ENCODE assay signal across 27 mouse cellular contexts in genomic region chr6:53897126-53897525, GRCm38 (mm10).
DNase-seq lines count a peak whose midpoint lies in the region; ATAC-seq lines count a peak whose summit lies in the region.
"Had no signal": no experiment of that assay in that cellular context is flagged by ENCODE, and none has a peak within 500 bp of the region (broad histone marks: within the 10 kb centered on the region; RNA-seq: fewer than 3 reads in every experiment).

No protein-coding gene starts in this region.

- H3K27ac ChIP-seq in kidney, embryonic 16.5 days (ENCODE audit: low read length) = 0 out of 2 replicates have a peak overlapping the region, but pooled peaks have one; percentile 75
- no peak overlapping the region for H3K27ac ChIP-seq in hindbrain, embryonic 10.5 days
- H3K27ac ChIP-seq: hindbrain, embryonic 12.5 days; liver, embryonic 13.5 days; midbrain, embryonic 12.5 days; neural tube, embryonic 12.5 days had no signal

- intact Hi-C loops in left cerebral cortex, postnatal 14 days (cut with DNase I) = no loop called here

- DNase-seq in frontal cortex, postnatal 10 days (ENCODE audit: low spot score in 2 of 2) = no peak
- no peak for DNase-seq in kidney, adult 9 months
- peak; percentile 25 to 53 for DNase-seq in left cerebral cortex, postnatal 14 days (ENCODE audit: low spot score in 2 of 2)
- no peak for DNase-seq in left cerebral cortex, adult 8-10 months (ENCODE audit: low spot score in 2 of 2)
- peak; percentile 83 for DNase-seq in telencephalon, adult 2 months (ENCODE audit: low read depth, low spot score)
- DNase-seq in hindbrain, embryonic 10.5 days (ENCODE audit: low spot score) = no peak
- DNase-seq: adrenal gland, adult 2 months; adrenal gland, postnatal 36 days; cerebellum, adult 2 months; cerebellum, postnatal 25 days; kidney, postnatal 14 days; liver, embryonic 13.5 days; lung, adult 18-20 months; lung, postnatal 4 days had no signal

- no peak overlapping the region for H3K9ac ChIP-seq in kidney, embryonic 16.5 days (replicated peaks; ENCODE audit: low read length)
- H3K9ac ChIP-seq: hindbrain, embryonic 12.5 days; limb, embryonic 15.5 days; liver, embryonic 13.5 days; midbrain, embryonic 12.5 days; neural tube, embryonic 12.5 days had no signal

- H3K4me2 ChIP-seq in kidney, embryonic 16.5 days (replicated peaks; ENCODE audit: low read depth, low read length) = no peak overlapping the region
- H3K4me2 ChIP-seq: hindbrain, embryonic 12.5 days; limb, embryonic 15.5 days; liver, embryonic 13.5 days; midbrain, embryonic 12.5 days; neural tube, embryonic 12.5 days had no signal

- ATAC-seq in frontal cortex, adult (ENCODE audit: low TSS enrichment) = peak; percentile 99
- no peak for ATAC-seq in kidney, embryonic 16.5 days (ENCODE audit: low FRiP score, low TSS enrichment)
- ATAC-seq: activated CD4-positive, CD25-positive, alpha-beta regulatory T cell, adult 4 months; forebrain, embryonic 16.5 days; intestine, postnatal 0 days; lung, postnatal 0 days had no signal

- H3K36me3 ChIP-seq in kidney, embryonic 16.5 days (ENCODE audit: insufficient read depth, low read length) = no peaks in the 10 kb centered on the region
- H3K36me3 ChIP-seq in hindbrain, embryonic 10.5 days = no peaks in the 10 kb centered on the region
- H3K36me3 ChIP-seq: hindbrain, embryonic 12.5 days; limb, embryonic 15.5 days; liver, embryonic 13.5 days; midbrain, embryonic 12.5 days; neural tube, embryonic 12.5 days had no signal

- no peak overlapping the region for H3K4me3 ChIP-seq in kidney, embryonic 16.5 days (ENCODE audit: low read length)
- no peak overlapping the region for H3K4me3 ChIP-seq in hindbrain, embryonic 10.5 days
- H3K4me3 ChIP-seq: hindbrain, embryonic 12.5 days; limb, embryonic 15.5 days; liver, embryonic 13.5 days; megakaryocyte, embryonic 14.5 days; midbrain, embryonic 12.5 days; myocyte; neural tube, embryonic 12.5 days had no signal

- peaks cover 11% of the 10 kb centered on the region for H3K4me1 ChIP-seq in kidney, embryonic 16.5 days (ENCODE audit: insufficient read depth, low read length)
- H3K4me1 ChIP-seq in hindbrain, embryonic 10.5 days (replicated peaks) = peaks cover 7% of the 10 kb centered on the region; the same call in 1 of the 2 replicates
- H3K4me1 ChIP-seq: hindbrain, embryonic 12.5 days; neural tube, embryonic 12.5 days had no signal

- 79% methylated on average over 6 of the region's 6 CpGs for WGBS in kidney, embryonic 16.5 days
- 92% methylated on average over 6 of the region's 6 CpGs for WGBS in hindbrain, embryonic 10.5 days

- no peaks in the 10 kb centered on the region for H3K9me3 ChIP-seq in kidney, embryonic 16.5 days (ENCODE audit: low read length)
- H3K9me3 ChIP-seq in hindbrain, embryonic 10.5 days = no peaks in the 10 kb centered on the region
- H3K9me3 ChIP-seq: hindbrain, embryonic 12.5 days; limb, embryonic 15.5 days; liver, embryonic 13.5 days; megakaryocyte, embryonic 14.5 days; midbrain, embryonic 12.5 days; neural tube, embryonic 12.5 days had no signal

- H3K27me3 ChIP-seq in kidney, embryonic 16.5 days (ENCODE audit: insufficient read depth, low read length) = no peaks in the 10 kb centered on the region
- H3K27me3 ChIP-seq in hindbrain, embryonic 10.5 days (ENCODE audit: insufficient read depth, poor library complexity, severe bottlenecking) = 0 out of 2 replicates have a peak, but pooled peaks cover 8% of the 10 kb centered on the region
- H3K27me3 ChIP-seq: CH12.LX; hindbrain, embryonic 12.5 days; limb, embryonic 15.5 days; liver, embryonic 13.5 days; neural tube, embryonic 12.5 days had no signal

Comparison
In these comparisons a context has a peak if more than half of its experiments do, and no peak if none do; other contexts are left out.
1. DNase-seq: peak in left cerebral cortex, postnatal 14 days (2 of 2) and telencephalon, adult 2 months (single experiment); none in frontal cortex, postnatal 10 days (0 of 2), kidney, adult 9 months (single experiment), left cerebral cortex, adult 8-10 months (0 of 2) and hindbrain, embryonic 10.5 days (single experiment).